Mouse (Mus musculus) spleen, adult 2 months (tissue): Measurements from ENCODE around the gene Arhgap23.

Experiments
- CTCF ChIP-seq: fragments of 200-500 bp; IDR thresholded peaks from 2 replicates; pipeline ENCODE4 v1.5.1; 2011; ENCODE audit warnings: mild to moderate bottlenecking, inconsistent platforms; ENCODE audit not compliant: insufficient read depth, insufficient read length, insufficient replicate concordance; ENCODE audit errors: extremely low read depth
- POLR2A ChIP-seq: fragments of 200-500 bp; IDR thresholded peaks from 2 replicates; pipeline ENCODE4 v1.6.1; 2011; ENCODE audit warnings: low read depth, low read length, inconsistent platforms

- TF ChIP-seq CTCF = no peak
- TF ChIP-seq POLR2A = no peak
Measured at GRCm38 (mm10) chr11:97547957-97548706, 132.8 kb downstream of the Arhgap23 start.
